Mouse (Mus musculus) bone marrow macrophage, adult 2 months (primary cell): ENCODE data around the gene Cd302. TPM values are rescaled to one million over a fixed set of nuclear protein-coding genes. Genes with fewer than 3 reads are reported as not detected.

ENCODE experiments used
- H3K27ac ChIP-seq: 2 replicates; pipeline ENCODE4 v1.5.1; 2012; ENCODE audit warnings: low read depth, low read length; ENCODE audit not compliant: insufficient read depth
- H3K4me1 ChIP-seq: 2 replicates; pipeline ENCODE4 v1.6.1; 2012; ENCODE audit warnings: low read length; ENCODE audit not compliant: control insufficient read depth, insufficient read depth
- H3K4me3 ChIP-seq: 2 replicates; pipeline ENCODE4 v1.5.1; 2012; ENCODE audit warnings: mild to moderate bottlenecking, low read length, moderate library complexity; ENCODE audit not compliant: insufficient read depth
- CTCF ChIP-seq: IDR thresholded peaks from 2 replicates; pipeline ENCODE4 v1.5.1; 2012; ENCODE audit warnings: low read depth, mild to moderate bottlenecking, low read length, moderate library complexity
- POLR2A ChIP-seq: IDR thresholded peaks from 2 replicates; pipeline ENCODE4 v1.6.1; 2012; ENCODE audit warnings: mild to moderate bottlenecking, low read depth, low read length, borderline replicate concordance
- polyA plus RNA-seq: library from polyadenylated mRNA; stranded (reverse); fragments of >200 nt; gene quantifications from 2 replicates; pipeline ENCODE4 v1.2.4, GENCODE M21; 2012; ENCODE audit not compliant: missing spikeins, insufficient read depth, insufficient read length

Gene Cd302
- polyA plus RNA-seq, 1 experiment, result 135 TPM

- no peak overlapping the region for H3K27ac ChIP-seq
- no peak overlapping the region for H3K4me3 ChIP-seq
- TF ChIP-seq POLR2A, result no peak
- TF ChIP-seq CTCF, result no peak
- peaks cover 37% of the 10 kb centered on the region for H3K4me1 ChIP-seq
Observed at GRCm38 (mm10) chr2:60216547-60217153, 67.6 kb downstream of the Cd302 start.

DNA sequence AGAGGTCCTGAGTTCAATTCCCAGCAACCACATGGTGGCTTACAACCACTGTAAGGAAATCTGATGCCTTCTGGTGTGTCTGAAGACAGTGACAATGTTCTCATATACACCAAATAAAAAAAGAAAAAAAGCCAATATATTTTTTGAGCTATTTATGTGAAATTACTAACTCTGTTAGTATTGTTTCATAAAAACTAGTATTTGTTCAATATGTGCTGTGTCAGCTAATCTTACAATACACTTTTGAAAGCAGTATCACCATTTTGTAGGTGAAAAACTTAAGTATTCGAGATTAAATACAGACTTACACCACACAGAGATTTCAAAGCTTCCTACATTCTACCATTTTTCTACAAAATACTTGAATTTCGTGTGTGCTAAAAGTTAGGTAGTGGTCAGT, 69.6 kb downstream of the Cd302 start:
- H3K27ac ChIP-seq, result no peak overlapping the region
- H3K4me1 ChIP-seq, result peaks cover 41% of the 10 kb centered on the region
- TF ChIP-seq CTCF, result no peak
- TF ChIP-seq POLR2A, result no peak
- H3K4me3 ChIP-seq, result no peak overlapping the region

- Histone ChIP-seq H3K4me1 (peaks cover 41% of the 10 kb centered on the region), H3K4me3 (no peak overlapping the region), H3K27ac (no peak overlapping the region)
- TF ChIP-seq POLR2A (no peak), CTCF (no peak)
Observed at GRCm38 (mm10) chr2:60212488-60212887, 71.8 kb downstream of the Cd302 start.

DNA sequence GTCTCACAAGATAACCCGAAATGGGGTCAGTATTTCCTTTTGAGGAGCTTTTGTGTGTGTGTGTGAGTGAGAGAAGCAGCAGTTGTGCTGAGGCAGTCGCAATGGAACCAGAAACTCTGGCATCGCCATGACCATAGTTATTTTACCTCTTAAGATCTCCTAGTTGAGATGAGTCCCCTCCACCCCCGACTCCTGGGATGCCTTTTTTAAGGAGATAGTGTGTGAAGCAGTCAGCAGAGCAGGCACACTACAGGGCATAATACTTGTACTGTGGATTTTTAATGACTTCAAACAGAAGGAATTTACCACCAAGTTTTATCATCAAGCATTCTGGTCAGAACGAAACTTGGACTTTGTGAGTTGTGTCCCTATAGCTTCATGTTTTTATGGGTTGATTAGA, 73.5 kb downstream of the Cd302 start:
- Histone ChIP-seq H3K4me3 (peak overlapping the region; percentile 90), H3K27ac (no peak overlapping the region), H3K4me1 (peaks cover 31% of the 10 kb centered on the region)
- TF ChIP-seq POLR2A (no peak), CTCF (no peak)

DNA sequence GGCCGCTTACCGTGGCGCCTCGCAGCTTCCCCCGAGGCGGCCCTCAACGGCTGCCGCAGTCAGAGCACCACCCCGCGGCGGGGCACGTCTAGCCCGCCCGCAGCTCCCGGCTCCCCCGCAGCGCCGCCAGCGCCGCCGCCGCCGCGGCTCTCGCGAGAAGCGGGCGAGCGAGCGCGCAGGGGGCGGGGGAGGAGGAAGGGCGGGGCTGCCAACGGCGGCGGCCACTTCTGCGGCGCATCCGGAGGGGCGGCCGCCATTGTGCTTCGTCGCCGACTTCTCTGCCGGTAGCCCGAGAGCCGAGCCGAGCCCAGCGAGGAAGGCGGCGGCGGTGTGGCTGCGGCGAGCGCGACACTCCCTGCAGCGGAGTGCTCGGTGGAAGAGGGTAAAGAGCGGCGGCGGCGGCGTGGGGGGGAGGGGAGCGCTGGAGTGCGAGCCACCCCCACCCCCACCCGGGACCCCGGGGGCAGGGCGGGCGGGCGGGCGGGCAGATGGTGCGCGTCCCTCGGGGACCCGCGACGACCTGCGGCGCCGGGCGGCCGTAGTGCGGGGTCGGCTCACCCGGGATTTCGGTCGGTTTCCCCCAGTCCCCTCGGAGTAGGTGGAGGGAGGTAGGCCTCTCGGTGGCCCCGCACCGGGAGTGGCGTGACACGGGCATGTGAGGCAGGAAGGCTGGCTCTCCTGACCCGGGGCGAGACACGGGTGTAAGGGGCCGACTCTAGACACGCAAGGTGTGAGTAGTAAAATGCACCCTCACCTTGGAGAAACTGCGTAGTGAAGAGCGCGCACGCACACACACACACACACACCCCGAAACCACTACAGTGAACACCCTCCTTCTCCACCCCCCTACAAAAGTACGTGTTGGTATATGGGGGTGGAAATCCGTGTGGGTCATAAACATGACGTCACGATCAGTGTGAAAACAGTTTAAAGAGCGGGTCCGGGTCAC, 74.3 kb downstream of the Cd302 start, which contains the start of the genes Baz2b and March7:
Gene Baz2b, minus strand, starts transcription at position 137 of the 949 bp plus-strand sequence.
Gene March7, plus strand, starts transcription at position 185 of the 949 bp plus-strand sequence.
- TF ChIP-seq POLR2A, result no peak
- no peak for TF ChIP-seq CTCF
- H3K4me1 ChIP-seq, result peaks cover 23% of the 10 kb centered on the region

DNA sequence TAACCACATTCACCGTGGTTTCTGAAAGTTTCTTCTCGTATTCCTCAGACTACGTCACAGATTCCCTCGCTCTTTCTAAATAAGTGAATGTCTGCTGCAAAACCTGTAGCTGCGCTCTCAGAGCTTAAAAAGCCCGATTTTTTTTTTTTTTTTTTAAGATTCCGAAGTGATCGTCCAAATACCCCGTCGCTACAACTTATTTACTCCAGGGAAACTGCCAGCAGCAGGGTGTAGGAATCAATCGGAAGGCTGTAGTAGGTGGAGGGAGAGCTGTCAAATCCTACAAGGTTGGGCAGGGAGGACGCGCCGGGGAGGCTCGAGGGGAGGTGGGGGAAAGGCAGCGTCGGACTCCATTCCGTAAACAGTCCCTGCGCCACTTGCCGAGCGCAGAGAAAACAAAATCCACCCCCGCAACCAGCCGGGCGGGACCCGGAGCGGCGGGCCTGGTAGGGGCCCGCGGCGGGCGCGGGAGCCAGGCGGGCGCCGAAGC, 75.1 kb downstream of the Cd302 start:
- peaks cover 25% of the 10 kb centered on the region for H3K4me1 ChIP-seq

More for the DNA sequence above, 74.3 kb downstream of the Cd302 start, which contains the start of the genes Baz2b and March7:
- Histone ChIP-seq H3K27ac (peak within 1 kb of the TSS; percentile 78), H3K4me3 (peak within 1 kb of the TSS; percentile 90)

GRCm38 (mm10) chr2:60205795-60206194, 78.5 kb downstream of the Cd302 start:
- peaks cover 19% of the 10 kb centered on the region for H3K4me1 ChIP-seq
- no peak overlapping the region for H3K4me3 ChIP-seq
- TF ChIP-seq POLR2A, result no peak
- no peak for TF ChIP-seq CTCF
- H3K27ac ChIP-seq, result no peak overlapping the region

More for the DNA sequence above, 75.1 kb downstream of the Cd302 start:
- peak overlapping the region; percentile 89 for H3K4me3 ChIP-seq
- peak overlapping the region; percentile 58 for H3K27ac ChIP-seq
- TF ChIP-seq CTCF, result no peak
- TF ChIP-seq POLR2A, result no peak

DNA sequence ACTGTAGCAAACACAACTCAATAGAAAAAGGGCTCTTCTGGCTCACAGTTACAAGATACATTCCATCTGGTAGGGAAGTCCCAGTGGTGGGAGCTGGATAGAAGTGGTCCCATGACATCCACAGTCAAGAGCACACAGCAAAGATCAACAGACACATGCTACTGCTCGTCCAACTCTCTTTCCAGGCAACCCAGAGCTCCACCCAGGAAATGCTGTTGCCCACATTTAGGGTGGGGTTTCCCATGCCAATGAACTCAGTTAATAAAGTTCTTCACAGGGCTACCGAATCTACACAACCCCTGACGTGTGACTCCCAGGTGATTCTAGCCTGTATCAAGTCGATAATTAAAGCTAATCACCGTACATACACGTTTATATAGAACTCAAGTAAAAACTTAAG, 80.1 kb downstream of the Cd302 start:
- Histone ChIP-seq H3K27ac (no peak overlapping the region), H3K4me3 (no peak overlapping the region), H3K4me1 (peaks cover 23% of the 10 kb centered on the region)
- TF ChIP-seq CTCF (no peak), POLR2A (no peak)

GRCm38 (mm10) chr2:60203733-60204132, 80.6 kb downstream of the Cd302 start:
- no peak overlapping the region for H3K4me3 ChIP-seq
- H3K4me1 ChIP-seq, result peaks cover 23% of the 10 kb centered on the region
- H3K27ac ChIP-seq, result no peak overlapping the region
- TF ChIP-seq CTCF (no peak), POLR2A (no peak)

DNA sequence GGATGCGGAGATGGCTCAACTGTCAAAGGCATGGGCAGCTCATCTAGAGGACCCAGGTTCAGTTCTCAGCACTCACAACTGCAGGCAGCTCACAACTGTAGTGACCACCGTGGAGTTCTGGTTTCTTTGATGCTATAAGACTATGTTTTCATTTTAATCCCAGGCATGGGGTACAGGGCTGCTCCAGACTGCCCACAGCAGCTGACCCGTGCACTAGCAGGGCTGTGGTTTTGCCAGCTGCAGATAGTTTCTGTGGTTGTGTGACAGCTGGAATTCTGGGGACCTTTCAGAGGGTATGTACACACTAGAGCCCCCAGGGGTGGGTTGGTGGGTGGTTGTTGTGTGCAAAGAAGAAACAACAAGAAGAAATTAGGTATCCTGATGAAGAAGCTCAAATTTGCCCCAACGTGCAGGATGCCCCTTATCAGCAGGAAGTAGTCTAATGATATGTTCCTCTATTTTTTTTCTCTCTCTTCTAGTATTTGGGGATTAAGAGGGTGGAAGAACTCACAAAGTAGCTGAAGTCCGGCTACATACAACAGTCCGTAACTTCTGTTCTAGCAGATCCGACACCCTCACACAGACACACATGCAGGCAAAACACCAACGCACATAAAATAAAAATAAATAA, 81.3 kb downstream of the Cd302 start:
- H3K4me3 ChIP-seq, result no peak overlapping the region
- H3K4me1 ChIP-seq, result peaks cover 20% of the 10 kb centered on the region
- H3K27ac ChIP-seq, result no peak overlapping the region
- TF ChIP-seq POLR2A, result no peak
- TF ChIP-seq CTCF, result no peak

Other genes with a start within 250 kb of the Cd302 start
- 64.7 and 68.7 TPM in 2 replicates for gene Baz2b, start 74.6 kb downstream of the Cd302 start, polyA plus RNA-seq
- 66.9 and 71.4 TPM in 2 replicates for gene March7, start 74.6 kb downstream of the Cd302 start, polyA plus RNA-seq
- gene Ly75, start 98.8 kb upstream of the Cd302 start, polyA plus RNA-seq, result 0.19 and 0.42 TPM in 2 replicates